Mouse (Mus musculus) embryonic fibroblast, embryonic 13.5 days (primary cell): ENCODE measurements around the gene Thy1. TPM values are rescaled to one million over a fixed set of nuclear protein-coding genes. Genes with fewer than 3 reads are reported as not detected.

Experiments used
- H3K27ac ChIP-seq: 2 replicates; pipeline ENCODE4 v1.5.1; 2012; ENCODE audit warnings: low read length, control low read depth, inconsistent platforms; ENCODE audit not compliant: insufficient read depth
- H3K4me1 ChIP-seq: 2 replicates; pipeline ENCODE4 v1.6.1; 2011; ENCODE audit warnings: low read length; ENCODE audit not compliant: control insufficient read depth, insufficient read depth
- H3K4me3 ChIP-seq: 2 replicates; pipeline ENCODE4 v1.5.1; 2011; ENCODE audit warnings: mild to moderate bottlenecking, control low read depth, low read length; ENCODE audit not compliant: insufficient read depth
- CTCF ChIP-seq: IDR thresholded peaks from 2 replicates; pipeline ENCODE4 v1.5.1; 2011; ENCODE audit warnings: mild to moderate bottlenecking, control low read depth, low read length, moderate library complexity, borderline replicate concordance; ENCODE audit not compliant: insufficient read depth
- POLR2A ChIP-seq: IDR thresholded peaks from 2 replicates; pipeline ENCODE4 v1.6.1; 2011; ENCODE audit warnings: low read depth, mild to moderate bottlenecking, control low read depth, low read length, moderate library complexity
- polyA plus RNA-seq: library from polyadenylated mRNA; stranded (reverse); fragments of >200 nt; gene quantifications from 2 replicates; pipeline ENCODE4 v1.2.4, GENCODE M21; 2011; ENCODE audit warnings: low read depth; ENCODE audit not compliant: missing spikeins, insufficient read length

The Thy1 gene
- polyA plus RNA-seq, 1 experiment, result 930 TPM

- H3K4me3 ChIP-seq, result no peak overlapping the region
- no peak overlapping the region for H3K27ac ChIP-seq
- peaks cover 7% of the 10 kb centered on the region for H3K4me1 ChIP-seq
- TF ChIP-seq CTCF (no peak), POLR2A (no peak)
Measured at GRCm38 (mm10) chr9:44031946-44032345, 11.2 kb upstream of the Thy1 start.

GRCm38 (mm10) chr9:44033317-44033716 is 9.9 kb upstream of the Thy1 start:
- Histone ChIP-seq H3K27ac (no peak overlapping the region), H3K4me1 (peaks cover 7% of the 10 kb centered on the region), H3K4me3 (no peak overlapping the region)
- no peak for TF ChIP-seq POLR2A
- TF ChIP-seq CTCF, result no peak

- Histone ChIP-seq H3K4me3 (no peak overlapping the region), H3K27ac (no peak overlapping the region), H3K4me1 (peaks cover 5% of the 10 kb centered on the region)
- TF ChIP-seq POLR2A (no peak), CTCF (no peak)
Measured at GRCm38 (mm10) chr9:44033957-44034727, 9.0 kb upstream of the Thy1 start.

- Histone ChIP-seq H3K27ac (no peak overlapping the region), H3K4me3 (no peak overlapping the region), H3K4me1 (peaks cover 5% of the 10 kb centered on the region)
- TF ChIP-seq CTCF (no peak), POLR2A (no peak)
Measured at GRCm38 (mm10) chr9:44037106-44037505, 6.1 kb upstream of the Thy1 start.

GRCm38 (mm10) chr9:44041511-44042395 is 1.4 kb upstream of the Thy1 start:
- Histone ChIP-seq H3K27ac (no peak overlapping the region; the same call in 1 of the 2 replicates), H3K4me1 (peaks cover 5% of the 10 kb centered on the region), H3K4me3 (no peak overlapping the region)
- no peak for TF ChIP-seq POLR2A
- no peak for TF ChIP-seq CTCF

- peaks cover 5% of the 10 kb centered on the region for H3K4me1 ChIP-seq
- no peak for TF ChIP-seq CTCF
- no peak for TF ChIP-seq POLR2A
- H3K27ac ChIP-seq, result no peak overlapping the region; the same call in 1 of the 2 replicates
- H3K4me3 ChIP-seq, result no peak overlapping the region
Measured at GRCm38 (mm10) chr9:44042396-44042680, 846 bp upstream of the Thy1 start.

GRCm38 (mm10) chr9:44043708-44044425 is 683 bp downstream of the Thy1 start:
- H3K4me3 ChIP-seq, result peak overlapping the region; percentile 59
- TF ChIP-seq CTCF, result no peak
- peak; percentile 17; the same call in 1 of the 2 replicates for TF ChIP-seq POLR2A

GRCm38 (mm10) chr9:44044426-44045157 is 1.4 kb downstream of the Thy1 start:
- Histone ChIP-seq H3K4me3 (peak overlapping the region; percentile 59), H3K4me1 (peaks cover 10% of the 10 kb centered on the region), H3K27ac (peak overlapping the region; percentile 15; the same call in 1 of the 2 replicates)
- TF ChIP-seq CTCF (peak; percentile 19; the same call in 1 of the 2 replicates), POLR2A (no peak; the same call in 1 of the 2 replicates)

More at GRCm38 (mm10) chr9:44043708-44044425, 683 bp downstream of the Thy1 start:
- peak overlapping the region; percentile 49 for H3K27ac ChIP-seq
- H3K4me1 ChIP-seq, result peaks cover 7% of the 10 kb centered on the region
